Mouse (Mus musculus) olfactory bulb, adult 2 months (tissue): ENCODE measurements around the gene 4933414I15Rik.

Experiments
- CTCF ChIP-seq: fragments of 200-500 bp; IDR thresholded peaks from 2 replicates; pipeline ENCODE4 v1.5.1; 2012; ENCODE audit warnings: low read depth, mild to moderate bottlenecking, low read length, moderate library complexity; ENCODE audit not compliant: insufficient read depth
- POLR2A ChIP-seq: fragments of 200-500 bp; IDR thresholded peaks from 2 replicates; pipeline ENCODE4 v1.6.1; 2012; ENCODE audit warnings: mild to moderate bottlenecking, low read depth, low read length, moderate library complexity; ENCODE audit not compliant: insufficient read depth

- TF ChIP-seq CTCF (no peak), POLR2A (no peak)
Observed at GRCm38 (mm10) chr11:50897359-50897758, 46.2 kb downstream of the 4933414I15Rik start.
